Mouse (Mus musculus) G1E (cell line): ENCODE results near the gene Prkcz.

Source experiments
- CTCF ChIP-seq: IDR thresholded peaks from 2 replicates; pipeline ENCODE4 v1.5.1; 2012; ENCODE audit warnings: low read depth, low read length, inconsistent platforms, mixed read lengths
- GATA1 ChIP-seq: IDR thresholded peaks from 2 replicates; pipeline ENCODE4 v1.6.1; 2012; ENCODE audit warnings: borderline replicate concordance, low read length, inconsistent platforms, mixed read lengths
- GATA2 ChIP-seq: IDR thresholded peaks from 2 replicates; pipeline ENCODE4 v1.6.1; 2012; ENCODE audit warnings: low read depth, low read length, inconsistent platforms, borderline replicate concordance
- TAL1 ChIP-seq: conservative IDR thresholded peaks from 2 replicates; pipeline ENCODE4 v1.6.1; 2012; ENCODE audit warnings: low read depth, low read length, inconsistent platforms, mixed read lengths

- TF ChIP-seq CTCF, result no peak
- no peak for TF ChIP-seq GATA2
- TF ChIP-seq GATA1, result no peak
- no peak for TF ChIP-seq TAL1
Measured at GRCm38 (mm10) chr4:155251147-155251546, 110.0 kb downstream of the Prkcz start.
